Mouse (Mus musculus): ENCODE measurements at regions not wholly inside any gene's neighbourhood (a gene's known extent, or its start where the extent isn't known, plus 50 kb on each side); places are given as distances from the start of the nearest gene placed in this dataset.

- intact Hi-C loops (cut with DNase I; ENCODE audit: low total_unique reads): no loop called here
- DNase-seq: no peak
These were observed 600.4 kb downstream of the Kcnj2 start for GRCm38 (mm10) chr11:111666336-111666735.

DNA sequence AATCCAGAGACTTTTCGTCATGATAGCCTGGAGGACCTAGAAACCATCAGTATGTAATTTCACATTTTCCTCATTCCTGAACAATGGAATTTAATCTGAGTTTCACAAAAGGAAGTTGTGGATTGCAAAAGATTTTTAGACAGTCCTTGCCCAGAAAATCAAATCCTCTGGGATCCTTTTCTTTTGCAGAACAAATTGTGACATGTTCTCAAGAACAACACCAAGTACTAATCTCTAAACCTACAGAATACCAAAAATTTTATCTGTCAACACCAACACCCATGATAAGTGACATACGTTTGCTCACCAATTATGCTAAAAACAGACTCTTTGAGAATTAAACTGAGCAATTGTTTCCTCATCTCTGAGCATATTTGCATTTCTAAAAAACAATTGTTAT lies 605.9 kb downstream of the Kcnj2 start:
- intact Hi-C loops (cut with DNase I; ENCODE audit: low total_unique reads): no loop called here
- no peak for DNase-seq

GRCm38 (mm10) chr11:111675673-111676072 lies 609.7 kb downstream of the Kcnj2 start:
- intact Hi-C loops (cut with DNase I; ENCODE audit: low total_unique reads): no loop called here

DNA sequence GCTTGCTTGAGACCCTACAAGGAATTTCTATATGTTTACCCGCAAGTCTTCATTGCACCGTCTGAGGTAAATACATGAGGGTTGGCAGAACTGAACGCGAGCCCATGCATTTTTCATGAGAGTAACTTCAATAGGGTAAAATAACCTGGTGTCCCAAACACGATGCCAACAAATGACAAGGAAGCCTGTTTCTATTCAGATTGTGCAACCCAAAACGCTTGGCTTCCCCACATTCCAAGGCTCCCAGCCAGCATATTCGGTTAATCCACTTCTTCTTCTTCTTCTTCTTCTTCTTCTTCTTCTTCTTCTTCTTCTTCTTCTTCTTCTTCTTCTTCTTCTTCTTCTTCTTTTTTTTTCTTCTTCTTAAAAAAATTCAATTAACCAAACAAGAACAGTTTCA lies 616.4 kb downstream of the Kcnj2 start:
- intact Hi-C loops (cut with DNase I; ENCODE audit: low total_unique reads): no loop called here
- DNase-seq: no peak

More at GRCm38 (mm10) chr11:111675673-111676072, 609.7 kb downstream of the Kcnj2 start:
- DNase-seq: no peak

DNA sequence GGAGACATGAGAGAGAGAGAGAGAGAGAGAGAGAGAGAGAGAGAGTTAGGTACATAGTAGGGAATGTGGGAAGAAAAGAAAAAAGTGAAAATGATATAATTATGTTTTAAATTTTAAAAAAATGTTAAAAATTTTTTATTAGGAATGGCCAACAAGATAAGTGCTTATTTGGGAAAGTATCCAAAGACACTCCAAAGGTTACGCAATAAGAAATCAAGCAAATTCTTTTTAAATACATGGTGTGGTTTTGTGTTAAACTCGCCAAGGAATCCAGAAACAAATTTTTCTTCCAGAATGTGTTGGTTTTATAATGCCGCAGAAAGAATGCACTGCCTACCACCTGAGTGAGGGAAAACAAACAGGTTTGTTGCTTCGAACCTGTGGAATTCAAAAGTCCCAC lies 617.9 kb downstream of the Kcnj2 start:
- intact Hi-C loops (cut with DNase I; ENCODE audit: low total_unique reads): no loop called here
- DNase-seq: no peak

GRCm38 (mm10) chr11:111687769-111688168 lies 621.8 kb downstream of the Kcnj2 start:
- no peak for DNase-seq

DNA sequence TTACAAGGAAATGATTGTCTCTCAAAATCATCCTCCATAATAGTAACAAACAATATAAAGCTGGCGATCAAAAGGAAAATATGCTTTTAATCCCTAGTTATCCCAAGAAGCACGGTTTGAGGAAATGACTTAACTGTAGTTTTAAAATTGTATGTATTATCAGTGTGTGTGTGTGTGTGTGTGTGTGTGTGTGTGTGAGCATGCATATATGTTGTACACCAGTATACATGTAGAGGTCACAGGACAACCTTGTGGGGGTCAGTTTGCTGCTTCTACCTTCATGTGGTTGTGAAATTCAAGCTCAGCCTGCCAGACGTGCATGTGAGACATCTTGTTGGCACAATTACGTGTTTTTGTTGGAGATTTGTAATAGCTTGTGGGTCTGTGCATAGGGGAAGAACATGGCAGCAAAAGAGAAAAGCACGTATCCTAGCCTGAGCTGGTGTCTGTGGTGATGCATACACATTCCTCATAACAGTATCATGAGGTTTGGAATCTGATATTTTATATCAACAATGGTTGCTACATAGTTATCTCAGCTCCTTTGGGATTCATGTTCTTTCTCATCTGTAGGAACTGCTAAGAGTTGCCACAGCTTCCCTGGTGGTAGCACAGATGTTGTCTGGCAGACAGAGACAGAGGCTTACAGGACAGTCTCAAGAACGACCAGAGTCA lies 622.4 kb downstream of the Kcnj2 start:
- intact Hi-C loops (cut with DNase I; ENCODE audit: low total_unique reads): no loop called here
- DNase-seq: no peak

More at GRCm38 (mm10) chr11:111687769-111688168, 621.8 kb downstream of the Kcnj2 start:
- intact Hi-C loops (cut with DNase I; ENCODE audit: low total_unique reads): no loop called here

- no peak for DNase-seq
- intact Hi-C loops (cut with DNase I; ENCODE audit: low total_unique reads): no loop called here
These were observed 623.9 kb downstream of the Kcnj2 start for GRCm38 (mm10) chr11:111689899-111690298.

- no peak for DNase-seq
- intact Hi-C loops (cut with DNase I; ENCODE audit: low total_unique reads): no loop called here
These were observed 625.5 kb downstream of the Kcnj2 start for GRCm38 (mm10) chr11:111691512-111691911.

GRCm38 (mm10) chr11:111696668-111697067 lies 630.7 kb downstream of the Kcnj2 start:
- no peak for DNase-seq
- intact Hi-C loops (cut with DNase I; ENCODE audit: low total_unique reads): no loop called here

DNA sequence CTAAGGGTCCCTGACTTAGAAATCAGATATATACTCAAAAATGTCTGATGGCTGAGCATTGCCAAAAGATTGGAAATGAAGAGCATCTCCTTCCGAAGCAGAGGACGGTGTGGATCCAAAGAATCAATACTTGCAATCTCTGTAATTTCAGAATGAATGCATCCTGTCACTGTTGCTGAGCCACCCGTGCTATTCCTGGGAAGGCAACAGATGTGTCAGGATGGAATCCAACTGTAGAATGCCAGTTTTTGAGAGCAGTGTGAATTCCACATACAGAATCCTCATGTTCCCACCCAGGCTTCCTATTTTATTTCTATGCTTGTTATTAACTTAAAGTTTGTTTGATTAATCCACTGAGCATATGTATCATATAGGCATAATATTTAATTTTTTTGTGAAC lies 633.9 kb downstream of the Kcnj2 start:
- DNase-seq: no peak
- intact Hi-C loops (cut with DNase I; ENCODE audit: low total_unique reads): no loop called here

- no peak for DNase-seq
- intact Hi-C loops (cut with DNase I; ENCODE audit: low total_unique reads): no loop called here
These were observed 640.9 kb downstream of the Kcnj2 start for GRCm38 (mm10) chr11:111706882-111707281.

- DNase-seq: no peak
- intact Hi-C loops (cut with DNase I; ENCODE audit: low total_unique reads): no loop called here
These were observed 649.4 kb downstream of the Kcnj2 start for GRCm38 (mm10) chr11:111715401-111715800.

DNA sequence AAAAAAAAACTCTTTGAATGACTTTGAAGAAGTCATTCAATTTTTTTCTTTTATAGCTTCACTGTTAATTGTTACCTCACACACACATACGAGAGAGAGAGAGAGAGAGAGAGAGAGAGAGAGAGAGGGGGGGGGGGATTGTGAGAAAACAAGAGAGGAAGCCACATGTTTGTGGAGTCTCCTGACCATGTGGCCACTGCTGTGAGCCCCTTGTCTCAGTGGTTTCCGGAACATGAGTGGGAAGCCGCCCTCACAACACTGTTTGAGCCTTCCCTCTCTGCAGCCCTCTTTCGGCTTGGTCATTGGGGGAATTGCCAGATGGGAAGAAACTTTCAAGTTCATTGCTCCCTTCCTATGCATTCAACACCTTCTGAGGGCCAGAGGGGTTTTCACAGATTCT lies 656.3 kb downstream of the Kcnj2 start:
- intact Hi-C loops (cut with DNase I; ENCODE audit: low total_unique reads): no loop called here

DNA sequence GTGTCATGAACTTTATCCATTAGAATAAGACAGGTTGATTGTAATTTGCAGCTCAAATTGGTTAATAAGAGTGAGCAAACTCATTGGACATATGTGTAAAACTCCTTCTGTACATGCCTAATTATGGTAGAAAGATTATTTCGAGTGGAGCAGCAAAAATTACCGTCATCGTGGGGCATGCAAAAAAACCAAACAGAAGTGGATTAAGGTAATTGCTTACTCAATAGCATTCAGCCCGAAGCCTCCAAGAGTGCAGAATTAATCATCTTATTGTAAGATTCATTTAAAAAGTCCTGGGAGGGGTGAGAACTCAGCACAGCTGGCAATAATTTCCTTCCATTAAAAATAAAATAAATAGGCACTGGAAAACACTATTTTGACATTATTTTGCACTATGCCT lies 662.2 kb downstream of the Kcnj2 start:
- intact Hi-C loops (cut with DNase I; ENCODE audit: low total_unique reads): no loop called here
- no peak for DNase-seq

More for the DNA sequence above, 656.3 kb downstream of the Kcnj2 start:
- DNase-seq: no peak

DNA sequence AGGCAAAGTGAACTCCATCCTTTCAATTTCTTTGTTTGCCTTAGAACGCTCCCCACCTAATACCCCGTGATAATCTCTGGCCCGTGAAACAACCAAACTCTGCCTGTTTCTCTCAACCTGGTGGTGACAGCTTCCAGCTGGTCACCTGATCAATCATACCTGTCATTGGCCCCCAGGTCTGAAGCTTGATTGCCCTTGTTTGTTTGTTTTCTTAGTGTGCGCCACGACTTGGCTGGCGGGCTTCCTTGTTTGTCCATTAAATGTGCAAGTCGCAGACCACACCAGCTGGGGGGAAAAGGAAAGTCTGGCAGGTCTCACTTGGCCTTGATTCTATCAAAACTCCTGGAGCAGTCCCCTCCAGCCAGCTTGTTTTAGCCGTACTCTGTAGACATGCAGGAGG lies 666.1 kb downstream of the Kcnj2 start:
- intact Hi-C loops (cut with DNase I; ENCODE audit: low total_unique reads): no loop called here
- DNase-seq: no peak

DNA sequence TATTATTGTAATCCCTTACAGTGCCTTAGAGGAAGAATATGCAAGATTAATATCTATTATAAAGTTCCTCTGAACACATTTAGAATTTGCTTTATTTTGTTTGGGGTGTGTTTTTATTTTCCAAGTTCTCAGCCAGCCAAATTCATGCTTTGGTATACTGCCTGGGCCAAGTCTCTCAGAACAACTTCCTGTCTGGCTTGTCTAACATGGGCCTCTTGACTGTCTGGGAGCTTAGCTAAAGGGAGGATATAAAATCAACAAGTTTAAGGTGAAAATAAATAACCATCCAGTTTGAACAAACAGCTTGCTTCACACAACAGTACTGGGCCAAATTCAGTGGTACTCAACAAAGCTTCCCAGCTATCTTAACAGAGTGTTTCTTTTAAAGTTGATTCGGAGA lies 669.5 kb downstream of the Kcnj2 start:
- intact Hi-C loops (cut with DNase I; ENCODE audit: low total_unique reads): no loop called here
- DNase-seq: no peak

GRCm38 (mm10) chr11:111735961-111736360 lies 670.0 kb downstream of the Kcnj2 start:
- intact Hi-C loops (cut with DNase I; ENCODE audit: low total_unique reads): no loop called here
- DNase-seq: peak; percentile 15

DNA sequence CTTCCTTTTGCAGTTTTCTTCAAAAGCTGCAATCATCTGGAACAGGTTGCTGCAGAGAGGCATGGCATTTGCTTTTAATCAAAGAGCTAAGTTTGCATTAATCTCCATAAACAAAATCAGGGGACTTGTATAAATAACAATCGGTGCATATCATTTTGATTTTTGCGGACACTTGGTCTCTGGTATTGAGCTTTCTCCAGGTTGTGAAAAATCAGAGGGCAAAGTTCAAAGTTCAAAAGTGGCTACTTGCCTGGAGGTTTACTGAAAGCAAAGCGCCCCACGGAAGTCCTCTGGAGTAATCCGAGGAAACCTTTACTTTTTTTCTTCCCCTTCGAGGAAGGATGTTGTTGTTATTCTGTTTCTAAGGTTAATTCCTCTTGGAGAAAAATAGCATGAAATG lies 677.4 kb downstream of the Kcnj2 start:
- DNase-seq: no peak
- intact Hi-C loops (cut with DNase I; ENCODE audit: low total_unique reads): no loop called here

DNA sequence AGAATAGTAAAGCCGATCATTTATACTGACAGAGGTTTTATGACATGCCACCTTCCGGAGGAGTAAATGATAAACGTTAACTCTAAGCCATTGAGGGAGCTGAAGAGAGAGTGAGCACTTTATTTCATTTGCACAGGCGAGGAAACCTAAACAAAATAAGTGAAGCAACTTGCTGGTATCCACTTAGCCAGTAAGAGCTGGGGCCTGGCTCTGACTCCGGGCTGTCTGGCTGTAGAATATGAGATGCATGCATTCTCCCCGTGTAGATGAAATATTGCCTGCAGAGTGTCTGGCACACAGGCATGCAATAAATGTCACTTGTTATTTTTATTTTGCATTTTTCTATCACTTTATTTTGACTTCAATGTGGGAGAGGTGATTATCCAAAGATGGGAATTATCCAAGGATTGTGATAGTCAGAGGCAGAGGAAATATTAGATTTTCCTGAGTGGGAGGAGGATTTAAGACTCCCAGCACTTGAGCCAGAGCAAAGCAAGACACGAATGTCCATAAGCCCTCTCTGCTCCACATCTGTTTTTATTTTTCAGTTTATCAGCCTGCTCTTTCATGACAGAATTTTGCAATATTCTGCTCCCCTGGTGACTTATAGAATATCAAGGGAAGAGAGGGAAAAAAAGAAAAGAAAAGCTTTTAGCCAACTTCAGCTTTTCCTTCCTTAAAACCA lies 681.4 kb downstream of the Kcnj2 start:
- intact Hi-C loops (cut with DNase I; ENCODE audit: low total_unique reads): no loop called here
- no peak for DNase-seq

DNA sequence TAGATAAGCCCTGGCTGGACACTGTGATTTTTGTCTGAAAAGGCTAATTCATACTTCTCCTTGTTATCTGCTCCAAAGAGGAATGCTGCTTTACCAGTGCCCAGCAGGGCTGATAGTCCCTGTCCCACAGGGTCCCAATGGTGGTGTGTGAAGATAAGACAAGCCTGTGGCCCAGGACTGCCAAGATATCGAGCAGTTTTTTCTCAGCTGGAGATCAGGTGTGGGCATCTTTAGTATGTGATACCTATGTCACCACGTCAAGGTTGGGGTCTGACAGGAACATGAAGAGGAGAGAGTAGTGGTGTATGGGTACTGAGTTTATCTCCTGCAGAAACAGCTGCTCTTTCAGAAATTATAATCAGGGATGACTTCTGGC lies 682.0 kb downstream of the Kcnj2 start:
- no peak for DNase-seq
- intact Hi-C loops (cut with DNase I; ENCODE audit: low total_unique reads): no loop called here

Data from gastrocnemius, postnatal 14 days (tissue).